Mouse (Mus musculus) forebrain, embryonic 14.5 days (tissue): Measurements from ENCODE around the gene Tbc1d16. TPM values are rescaled to one million over a fixed set of nuclear protein-coding genes. Genes with fewer than 3 reads are reported as not detected.

Experiments
- ATAC-seq: fragments of 200-750 bp; cut with Nextera tagmentation; 2 replicates; pipeline ENCODE4 v1.8.0; 2017; ENCODE audit warnings: mild to moderate bottlenecking, moderate library complexity
- DNase-seq: peaks from one replicate; pipeline ENCODE4 v3.0.0-alpha.2; 2015; ENCODE audit warnings: low spot score
- H3K27ac ChIP-seq: fragments of 300-500 bp; sonication (generic); 2 replicates; pipeline ENCODE4 v1.5.1; 2014; ENCODE audit warnings: low read depth, mild to moderate bottlenecking, control low read depth, low read length, moderate library complexity
- H3K27me3 ChIP-seq: fragments of 300-500 bp; sonication (generic); replicated peaks from 2 replicates; pipeline ENCODE4 v1.6.1; 2014; ENCODE audit warnings: low read length, control low read depth, mixed read lengths; ENCODE audit not compliant: control insufficient read depth, insufficient read depth
- H3K36me3 ChIP-seq: fragments of 300-500 bp; sonication (generic); 2 replicates; pipeline ENCODE4 v1.6.1; 2014; ENCODE audit warnings: low read length, control low read depth; ENCODE audit not compliant: control insufficient read depth, insufficient read depth
- H3K4me1 ChIP-seq: fragments of 300-500 bp; sonication (generic); 2 replicates; pipeline ENCODE4 v1.6.1; 2014; ENCODE audit warnings: antibody characterized with exemption, low read length, control low read depth; ENCODE audit not compliant: control insufficient read depth, insufficient read depth
- H3K4me2 ChIP-seq: fragments of 300-500 bp; sonication (generic); 2 replicates; pipeline ENCODE4 v1.6.1; 2014; ENCODE audit warnings: mild to moderate bottlenecking, control low read depth, low read length
- H3K4me3 ChIP-seq: fragments of 300-500 bp; sonication (generic); 2 replicates; pipeline ENCODE4 v1.5.1; 2014; ENCODE audit warnings: low read depth, low read length, control low read depth
- H3K9ac ChIP-seq: fragments of 300-500 bp; sonication (generic); 2 replicates; pipeline ENCODE4 v1.6.1; 2014; ENCODE audit warnings: mild to moderate bottlenecking, low read length, control low read depth, moderate library complexity
- H3K9me3 ChIP-seq: fragments of 300-500 bp; sonication (generic); replicated peaks from 2 replicates; pipeline ENCODE4 v1.6.1; 2016; ENCODE audit warnings: low read length, control low read depth, mixed read lengths; ENCODE audit not compliant: control insufficient read depth
- WGBS: fragments of 180-500 bp; shearing (Covaris S2); extraction: QIAGEN DNeasy Blood & Tissue Kit; methylation state at CpG from one replicate; pipeline ENCODE4 v1.1.7; 2014; 5-methylcytosine and 5-hydroxymethylcytosine counted together
- polyA plus RNA-seq: library from polyadenylated mRNA; unstranded; fragments of >200 nt; fragmentation: Nextera tagmentation; extraction: Ambion mirVana; gene quantifications from 2 replicates; pipeline ENCODE4 v1.2.1, GENCODE M21; 2014

Tbc1d16 gene
- polyA plus RNA-seq, 1 experiment from 2014 or later = 24.6 TPM

GRCm38 (mm10) chr11:119160050-119160449 lies 68.2 kb downstream of the Tbc1d16 start:
- H3K9me3 ChIP-seq = no peaks in the 10 kb centered on the region
- ATAC-seq (no peak), DNase-seq (no peak)
- H3K4me2 ChIP-seq = no peak overlapping the region
- H3K9ac ChIP-seq = no peak overlapping the region
- WGBS = 92% methylated on average over 5 of the region's 5 CpGs
- H3K27ac ChIP-seq = no peak overlapping the region
- H3K36me3 ChIP-seq = peaks cover 9% of the 10 kb centered on the region; the same call in 1 of the 2 replicates
- H3K4me3 ChIP-seq = no peak overlapping the region
- H3K4me1 ChIP-seq = peaks cover 35% of the 10 kb centered on the region
- H3K27me3 ChIP-seq = no peaks in the 10 kb centered on the region

GRCm38 (mm10) chr11:119159496-119159895 lies 68.8 kb downstream of the Tbc1d16 start:
- Histone ChIP-seq H3K4me3 (no peak overlapping the region), H3K36me3 (peaks cover 15% of the 10 kb centered on the region), H3K27ac (no peak overlapping the region), H3K9me3 (no peaks in the 10 kb centered on the region), H3K4me1 (peaks cover 36% of the 10 kb centered on the region), H3K9ac (no peak overlapping the region), H3K4me2 (no peak overlapping the region), H3K27me3 (no peaks in the 10 kb centered on the region)
- ATAC-seq (peak; percentile 15; the same call in 1 of the 2 replicates), DNase-seq (no peak)
- 50% methylated on average over 11 of the region's 11 CpGs for WGBS

- Histone ChIP-seq H3K4me2 (peak overlapping the region; percentile 30), H3K36me3 (peaks cover 34% of the 10 kb centered on the region), H3K9me3 (no peaks in the 10 kb centered on the region), H3K27ac (peak overlapping the region; percentile 71), H3K27me3 (no peaks in the 10 kb centered on the region), H3K4me1 (peaks cover 33% of the 10 kb centered on the region), H3K9ac (peak overlapping the region; percentile 46), H3K4me3 (no peak overlapping the region)
- ATAC-seq (no peak), DNase-seq (no peak)
- 12% methylated on average over 20 of the region's 20 CpGs for WGBS
These were observed 70.7 kb downstream of the Tbc1d16 start for GRCm38 (mm10) chr11:119157377-119158189.

- Histone ChIP-seq H3K36me3 (peaks cover 42% of the 10 kb centered on the region), H3K9me3 (no peaks in the 10 kb centered on the region), H3K9ac (peak overlapping the region; percentile 46), H3K4me2 (peak overlapping the region; percentile 30), H3K4me3 (no peak overlapping the region), H3K27ac (peak overlapping the region; percentile 87), H3K27me3 (no peaks in the 10 kb centered on the region), H3K4me1 (peaks cover 33% of the 10 kb centered on the region)
- DNase-seq (peak; percentile 83), ATAC-seq (peak; percentile 73)
- WGBS = 4% methylated on average over 24 of the region's 24 CpGs
These were observed 71.6 kb downstream of the Tbc1d16 start for GRCm38 (mm10) chr11:119156481-119157254.

- WGBS = 10% methylated on average over 30 of the region's 30 CpGs
- H3K27me3 ChIP-seq = no peaks in the 10 kb centered on the region
- no peaks in the 10 kb centered on the region for H3K9me3 ChIP-seq
- peak overlapping the region; percentile 21; the same call in 1 of the 2 replicates for H3K9ac ChIP-seq
- H3K27ac ChIP-seq = peak overlapping the region; percentile 87
- H3K4me3 ChIP-seq = no peak overlapping the region
- H3K36me3 ChIP-seq = peaks cover 48% of the 10 kb centered on the region
- peaks cover 33% of the 10 kb centered on the region for H3K4me1 ChIP-seq
- ATAC-seq (peak; percentile 37), DNase-seq (peak; percentile 77)
- peak overlapping the region; percentile 30; the same call in 1 of the 2 replicates for H3K4me2 ChIP-seq
These were observed 72.4 kb downstream of the Tbc1d16 start for GRCm38 (mm10) chr11:119155638-119156480.

GRCm38 (mm10) chr11:119152321-119152831 lies 75.9 kb downstream of the Tbc1d16 start:
- H3K4me3 ChIP-seq = no peak overlapping the region
- no peak overlapping the region for H3K4me2 ChIP-seq
- no peak for ATAC-seq
- H3K27me3 ChIP-seq = no peaks in the 10 kb centered on the region
- no peak overlapping the region for H3K27ac ChIP-seq
- no peaks in the 10 kb centered on the region for H3K9me3 ChIP-seq
- peaks cover 82% of the 10 kb centered on the region for H3K36me3 ChIP-seq
- H3K9ac ChIP-seq = no peak overlapping the region
- peaks cover 19% of the 10 kb centered on the region for H3K4me1 ChIP-seq
- no peak for DNase-seq
- WGBS = 74% methylated on average over 14 of the region's 14 CpGs

- DNase-seq (no peak), ATAC-seq (no peak)
- no peaks in the 10 kb centered on the region for H3K27me3 ChIP-seq
- no peak overlapping the region for H3K9ac ChIP-seq
- no peaks in the 10 kb centered on the region for H3K9me3 ChIP-seq
- H3K4me3 ChIP-seq = no peak overlapping the region
- 87% methylated on average over 10 of the region's 10 CpGs for WGBS
- peaks cover 88% of the 10 kb centered on the region for H3K36me3 ChIP-seq
- H3K27ac ChIP-seq = no peak overlapping the region
- H3K4me2 ChIP-seq = no peak overlapping the region
- H3K4me1 ChIP-seq = peaks cover 6% of the 10 kb centered on the region
These were observed 77.2 kb downstream of the Tbc1d16 start for GRCm38 (mm10) chr11:119151073-119151607.

GRCm38 (mm10) chr11:119150442-119150841 lies 77.9 kb downstream of the Tbc1d16 start:
- H3K9me3 ChIP-seq = no peaks in the 10 kb centered on the region
- no peak for ATAC-seq
- no peaks in the 10 kb centered on the region for H3K27me3 ChIP-seq
- DNase-seq = no peak
- no peak overlapping the region for H3K9ac ChIP-seq
- H3K4me2 ChIP-seq = no peak overlapping the region
- 84% methylated on average over 10 of the region's 10 CpGs for WGBS
- peaks cover 4% of the 10 kb centered on the region; the same call in 1 of the 2 replicates for H3K4me1 ChIP-seq
- H3K4me3 ChIP-seq = no peak overlapping the region
- peaks cover 82% of the 10 kb centered on the region for H3K36me3 ChIP-seq
- H3K27ac ChIP-seq = no peak overlapping the region
